Mouse (Mus musculus) CH12.LX (cell line): Measurements from ENCODE around the gene St7.

Source experiments
- CHD2 ChIP-seq: IDR thresholded peaks from 2 replicates; pipeline ENCODE4 v1.6.1; 2011; ENCODE audit warnings: low read length, improper control_type of control experiment
- CTCF ChIP-seq, 2 experiments: IDR thresholded peaks in 1 of 2; conservative IDR thresholded peaks in 1 of 2; 2 replicates each; pipeline ENCODE4 v1.5.1; 2011 to 2012; ENCODE audit warnings: low read depth in 2 of 2, low read length in 2 of 2, improper control_type of control experiment in 1 of 2, inconsistent platforms in 1 of 2, mild to moderate bottlenecking in 1 of 2, moderate library complexity in 1 of 2
- E2F4 ChIP-seq: IDR thresholded peaks from 2 replicates; pipeline ENCODE4 v1.6.1; 2011; ENCODE audit warnings: low read depth, low read length, improper control_type of control experiment; ENCODE audit not compliant: insufficient replicate concordance
- ELF1 ChIP-seq: IDR thresholded peaks from 2 replicates; pipeline ENCODE4 v1.6.1; 2014; ENCODE audit warnings: low read depth, mild to moderate bottlenecking, inconsistent platforms, low read length, improper control_type of control experiment
- MAFK ChIP-seq: IDR thresholded peaks from 2 replicates; pipeline ENCODE4 v1.6.1; 2011; ENCODE audit warnings: low read length, improper control_type of control experiment; ENCODE audit not compliant: insufficient replicate concordance
- MYC ChIP-seq: IDR thresholded peaks from 2 replicates; pipeline ENCODE4 v1.6.1; 2011; ENCODE audit warnings: low read depth, mild to moderate bottlenecking, improper control_type of control experiment, low read length
- POLR2A ChIP-seq: IDR thresholded peaks from 2 replicates; pipeline ENCODE4 v1.6.1; 2011; ENCODE audit warnings: low read depth, mild to moderate bottlenecking, improper control_type of control experiment, low read length
- RAD21 ChIP-seq: IDR thresholded peaks from 2 replicates; pipeline ENCODE4 v1.6.1; 2011; ENCODE audit warnings: low read depth, mild to moderate bottlenecking, low read length, improper control_type of control experiment, moderate library complexity
- ZKSCAN1 ChIP-seq: IDR thresholded peaks from 2 replicates; pipeline ENCODE4 v1.6.1; 2012; ENCODE audit warnings: low read depth, inconsistent platforms, low read length, improper control_type of control experiment, borderline replicate concordance
- ZNF384 ChIP-seq: IDR thresholded peaks from 2 replicates; pipeline ENCODE4 v1.6.1; 2012; ENCODE audit warnings: low read depth, low read length, improper control_type of control experiment, inconsistent platforms

- TF ChIP-seq RAD21 = no peak
- TF ChIP-seq CTCF (conservative IDR thresholded peaks at IDR 0.05 in 1 of 2, IDR thresholded peaks at IDR 0.05 in 1 of 2; ENCODE audit: low read depth in 2 of 2, low read length in 2 of 2) = no peak
- no peak for TF ChIP-seq POLR2A
- TF ChIP-seq MAFK = no peak
- TF ChIP-seq ZKSCAN1 = no peak
- TF ChIP-seq E2F4 = no peak
- no peak for TF ChIP-seq MYC
- TF ChIP-seq CHD2 = no peak
- TF ChIP-seq ELF1 = no peak
- TF ChIP-seq ZNF384 = no peak
Observed at GRCm38 (mm10) chr6:17666024-17666423, 26.7 kb upstream of the St7 start.
